Mouse (Mus musculus) cortical plate, adult 2 months (tissue): ENCODE measurements around the gene Car10.

ENCODE experiments used
- CTCF ChIP-seq: fragments of 200-500 bp; IDR thresholded peaks from 2 replicates; pipeline ENCODE4 v1.5.1; 2011; ENCODE audit warnings: mild to moderate bottlenecking, control low read depth, low read length; ENCODE audit not compliant: insufficient read depth; ENCODE audit errors: extremely low read depth
- POLR2A ChIP-seq: fragments of 200-500 bp; IDR thresholded peaks from 2 replicates; pipeline ENCODE4 v1.6.1; 2011; ENCODE audit warnings: mild to moderate bottlenecking, low read length, control low read depth; ENCODE audit not compliant: insufficient read depth; ENCODE audit errors: extremely low read depth

- TF ChIP-seq CTCF (no peak), POLR2A (no peak)
Observed at GRCm38 (mm10) chr11:93559118-93559517, 461.3 kb downstream of the Car10 start.
